Mouse (Mus musculus) forebrain, embryonic 14.5 days (tissue): ENCODE measurements around the gene Rgs3. TPM values are rescaled to one million over a fixed set of nuclear protein-coding genes. Genes with fewer than 3 reads are reported as not detected.
A peak's percentile ranks its signal among the peaks of the same experiment; 100 is the strongest.

Experiments used
- ATAC-seq: fragments of 200-750 bp; cut with Nextera tagmentation; 2 replicates; pipeline ENCODE4 v1.8.0; 2017; ENCODE audit warnings: mild to moderate bottlenecking, moderate library complexity
- DNase-seq: peaks from one replicate; pipeline ENCODE4 v3.0.0-alpha.2; 2015; ENCODE audit warnings: low spot score
- H3K27ac ChIP-seq: fragments of 300-500 bp; sonication (generic); 2 replicates; pipeline ENCODE4 v1.5.1; 2014; ENCODE audit warnings: low read depth, mild to moderate bottlenecking, control low read depth, low read length, moderate library complexity
- H3K27me3 ChIP-seq: fragments of 300-500 bp; sonication (generic); replicated peaks from 2 replicates; pipeline ENCODE4 v1.6.1; 2014; ENCODE audit warnings: low read length, control low read depth, mixed read lengths; ENCODE audit not compliant: control insufficient read depth, insufficient read depth
- H3K36me3 ChIP-seq: fragments of 300-500 bp; sonication (generic); 2 replicates; pipeline ENCODE4 v1.6.1; 2014; ENCODE audit warnings: low read length, control low read depth; ENCODE audit not compliant: control insufficient read depth, insufficient read depth
- H3K4me1 ChIP-seq: fragments of 300-500 bp; sonication (generic); 2 replicates; pipeline ENCODE4 v1.6.1; 2014; ENCODE audit warnings: antibody characterized with exemption, low read length, control low read depth; ENCODE audit not compliant: control insufficient read depth, insufficient read depth
- H3K4me2 ChIP-seq: fragments of 300-500 bp; sonication (generic); 2 replicates; pipeline ENCODE4 v1.6.1; 2014; ENCODE audit warnings: mild to moderate bottlenecking, control low read depth, low read length
- H3K4me3 ChIP-seq: fragments of 300-500 bp; sonication (generic); 2 replicates; pipeline ENCODE4 v1.5.1; 2014; ENCODE audit warnings: low read depth, low read length, control low read depth
- H3K9ac ChIP-seq: fragments of 300-500 bp; sonication (generic); 2 replicates; pipeline ENCODE4 v1.6.1; 2014; ENCODE audit warnings: mild to moderate bottlenecking, low read length, control low read depth, moderate library complexity
- H3K9me3 ChIP-seq: fragments of 300-500 bp; sonication (generic); replicated peaks from 2 replicates; pipeline ENCODE4 v1.6.1; 2016; ENCODE audit warnings: low read length, control low read depth, mixed read lengths; ENCODE audit not compliant: control insufficient read depth
- WGBS: fragments of 180-500 bp; shearing (Covaris S2); extraction: QIAGEN DNeasy Blood & Tissue Kit; methylation state at CpG from one replicate; pipeline ENCODE4 v1.1.7; 2014; 5-methylcytosine and 5-hydroxymethylcytosine counted together
- polyA plus RNA-seq: library from polyadenylated mRNA; unstranded; fragments of >200 nt; fragmentation: Nextera tagmentation; extraction: Ambion mirVana; gene quantifications from 2 replicates; pipeline ENCODE4 v1.2.1, GENCODE M21; 2014

The Rgs3 gene
- polyA plus RNA-seq, 1 experiment from 2014 or later, result 44.8 TPM

DNA sequence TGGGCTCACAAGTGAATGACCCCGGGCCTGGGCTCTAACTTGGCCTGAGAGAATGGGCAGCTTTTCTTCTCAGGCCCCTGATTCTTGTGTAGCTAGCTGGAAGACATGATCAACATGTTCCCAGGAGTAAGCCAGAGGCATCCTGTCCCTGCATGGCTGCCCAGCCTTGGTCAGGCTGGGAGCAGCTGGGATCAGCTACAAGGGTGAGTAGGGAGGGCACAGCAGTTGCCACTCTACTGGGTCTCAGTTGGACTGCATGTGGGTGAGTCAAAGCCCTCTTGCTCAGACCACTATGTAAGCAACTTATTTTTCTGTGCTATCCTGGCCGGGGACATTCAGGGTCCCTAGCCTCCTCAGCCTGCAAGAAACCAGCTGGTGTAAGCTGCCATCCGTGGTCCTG, 146.1 kb downstream of the Rgs3 start:
- peaks cover 38% of the 10 kb centered on the region for H3K36me3 ChIP-seq
- ATAC-seq (no peak), DNase-seq (no peak)
- no peaks in the 10 kb centered on the region for H3K9me3 ChIP-seq
- no peak overlapping the region for H3K4me3 ChIP-seq
- H3K4me1 ChIP-seq, result no peaks in the 10 kb centered on the region
- 55% methylated on average over 3 of the region's 3 CpGs for WGBS
- no peaks in the 10 kb centered on the region for H3K27me3 ChIP-seq
- no peak overlapping the region for H3K4me2 ChIP-seq
- no peak overlapping the region for H3K27ac ChIP-seq
- 0 out of 2 replicates have a peak overlapping the region, but pooled peaks have one; percentile 13 for H3K9ac ChIP-seq

DNA sequence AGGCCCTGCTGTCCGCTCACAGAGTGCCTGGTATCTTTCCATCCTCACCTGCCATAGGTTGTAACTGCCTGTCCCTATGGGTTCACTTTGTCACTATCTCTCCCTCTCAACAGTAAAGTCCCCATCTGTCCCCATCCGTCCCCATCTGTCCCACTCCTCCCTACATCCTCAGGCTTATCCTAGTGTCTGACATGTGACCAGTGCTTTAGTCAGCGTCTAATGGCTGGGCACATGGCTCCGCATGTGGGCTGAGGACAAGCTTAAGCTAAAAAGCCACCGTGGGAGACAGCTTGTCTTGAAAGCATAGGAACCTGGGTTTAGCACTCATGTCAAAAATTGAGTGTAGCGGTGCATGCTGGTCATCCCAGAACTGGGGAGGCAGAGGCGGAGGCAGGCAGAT, 148.4 kb downstream of the Rgs3 start:
- Histone ChIP-seq H3K27ac (no peak overlapping the region), H3K4me2 (no peak overlapping the region), H3K4me1 (no peaks in the 10 kb centered on the region), H3K27me3 (no peaks in the 10 kb centered on the region), H3K36me3 (peaks cover 24% of the 10 kb centered on the region), H3K9ac (no peak overlapping the region), H3K4me3 (no peak overlapping the region), H3K9me3 (no peaks in the 10 kb centered on the region)
- ATAC-seq (no peak), DNase-seq (no peak)
- 81% methylated on average over 7 of the region's 7 CpGs for WGBS

DNA sequence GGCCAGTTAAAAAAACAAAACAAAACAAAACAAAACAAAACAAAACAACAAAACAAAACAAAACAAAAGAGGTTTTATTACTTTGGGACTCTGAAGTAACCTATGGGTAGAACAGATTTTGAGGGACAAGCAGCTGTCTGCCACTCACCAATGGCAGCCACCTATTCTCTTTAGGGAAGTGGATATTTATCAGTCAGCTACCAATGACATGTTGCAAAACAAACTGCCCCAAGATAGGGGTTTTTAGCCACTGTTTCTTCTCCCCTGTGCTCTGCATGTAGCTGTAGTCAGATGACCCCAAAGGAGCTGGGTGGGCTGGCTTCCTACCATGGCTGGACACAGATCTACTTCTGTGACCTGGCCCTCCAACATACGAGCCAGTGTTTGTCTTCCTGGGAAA, 149.3 kb downstream of the Rgs3 start:
- ATAC-seq, result no peak
- Histone ChIP-seq H3K9me3 (no peaks in the 10 kb centered on the region), H3K4me3 (no peak overlapping the region), H3K36me3 (peaks cover 15% of the 10 kb centered on the region), H3K9ac (no peak overlapping the region), H3K4me1 (no peaks in the 10 kb centered on the region), H3K27ac (no peak overlapping the region), H3K4me2 (no peak overlapping the region), H3K27me3 (no peaks in the 10 kb centered on the region)
- DNase-seq, result no peak
- WGBS, result 83% methylated on average over 1 of the region's 1 CpGs

DNA sequence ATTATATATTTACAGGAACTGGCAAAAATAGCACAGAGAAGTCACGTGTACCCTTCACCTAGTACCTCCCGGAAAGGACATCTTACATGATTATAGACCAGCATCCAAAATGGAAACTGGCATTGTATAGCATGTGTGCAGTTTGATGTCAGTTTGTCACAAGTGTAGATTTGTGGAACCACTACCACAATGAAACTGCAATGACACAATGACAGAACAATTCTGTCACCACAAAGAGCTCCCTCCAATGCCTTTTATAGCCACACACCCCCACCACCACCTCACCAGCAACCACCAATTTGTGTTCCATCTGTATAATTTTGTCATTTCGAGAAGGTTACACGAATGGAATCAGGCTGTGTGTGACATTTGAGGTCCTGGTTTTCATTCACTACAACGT, 149.8 kb downstream of the Rgs3 start:
- no peak overlapping the region for H3K27ac ChIP-seq
- H3K36me3 ChIP-seq, result peaks cover 10% of the 10 kb centered on the region; the same call in 1 of the 2 replicates
- no peak overlapping the region for H3K4me2 ChIP-seq
- no peaks in the 10 kb centered on the region for H3K9me3 ChIP-seq
- H3K4me3 ChIP-seq, result no peak overlapping the region
- no peaks in the 10 kb centered on the region for H3K27me3 ChIP-seq
- 74% methylated on average over 5 of the region's 5 CpGs for WGBS
- H3K4me1 ChIP-seq, result no peaks in the 10 kb centered on the region
- ATAC-seq (no peak), DNase-seq (no peak)
- H3K9ac ChIP-seq, result no peak overlapping the region

DNA sequence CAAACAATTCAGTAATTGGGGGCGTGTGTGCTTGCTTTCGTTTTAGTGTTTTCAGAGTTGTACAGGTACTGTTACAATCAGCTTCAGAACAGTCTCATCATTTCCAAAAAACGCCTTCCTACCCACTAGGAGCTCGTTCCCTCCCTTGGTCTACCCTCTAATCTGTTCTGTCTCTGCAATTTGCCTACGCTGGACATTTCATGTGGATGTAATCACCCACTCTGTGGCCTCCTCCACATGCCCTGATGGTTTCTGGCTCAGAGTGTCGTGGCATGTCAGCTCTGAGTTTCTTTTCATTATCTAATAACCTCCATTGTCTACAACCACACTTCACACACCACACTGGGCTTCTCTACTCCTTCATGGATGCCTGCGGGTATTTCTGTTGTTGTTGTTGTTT, 151.5 kb downstream of the Rgs3 start:
- no peak overlapping the region for H3K4me2 ChIP-seq
- no peak for ATAC-seq
- H3K27me3 ChIP-seq, result no peaks in the 10 kb centered on the region
- 76% methylated on average over 7 of the region's 7 CpGs for WGBS
- DNase-seq, result no peak
- H3K4me3 ChIP-seq, result no peak overlapping the region
- H3K9me3 ChIP-seq, result no peaks in the 10 kb centered on the region
- no peaks in the 10 kb centered on the region for H3K4me1 ChIP-seq
- H3K27ac ChIP-seq, result no peak overlapping the region
- H3K36me3 ChIP-seq, result no peaks in the 10 kb centered on the region
- no peak overlapping the region for H3K9ac ChIP-seq

DNA sequence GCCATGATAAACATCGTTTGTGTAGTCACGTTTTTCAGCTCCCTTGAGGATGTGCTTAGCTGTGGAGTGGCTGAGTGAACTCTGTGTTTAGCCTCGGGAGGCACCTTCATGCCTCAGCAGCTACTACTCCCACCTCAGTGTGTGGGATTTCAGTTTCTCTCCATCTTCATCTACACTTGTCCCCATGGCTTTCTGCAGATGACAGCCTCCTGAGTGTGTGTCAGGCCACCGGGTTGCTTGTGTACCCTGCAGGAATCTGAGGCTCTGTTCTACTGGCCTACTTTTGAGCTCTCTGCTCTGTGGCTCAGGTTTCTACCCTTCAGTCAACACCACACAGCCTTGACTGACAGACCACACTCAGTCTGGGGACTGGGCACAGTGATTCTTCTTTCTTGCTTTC, 151.9 kb downstream of the Rgs3 start:
- WGBS, result 85% methylated on average over 4 of the region's 4 CpGs
- H3K4me1 ChIP-seq, result no peaks in the 10 kb centered on the region
- ATAC-seq, result no peak

DNA sequence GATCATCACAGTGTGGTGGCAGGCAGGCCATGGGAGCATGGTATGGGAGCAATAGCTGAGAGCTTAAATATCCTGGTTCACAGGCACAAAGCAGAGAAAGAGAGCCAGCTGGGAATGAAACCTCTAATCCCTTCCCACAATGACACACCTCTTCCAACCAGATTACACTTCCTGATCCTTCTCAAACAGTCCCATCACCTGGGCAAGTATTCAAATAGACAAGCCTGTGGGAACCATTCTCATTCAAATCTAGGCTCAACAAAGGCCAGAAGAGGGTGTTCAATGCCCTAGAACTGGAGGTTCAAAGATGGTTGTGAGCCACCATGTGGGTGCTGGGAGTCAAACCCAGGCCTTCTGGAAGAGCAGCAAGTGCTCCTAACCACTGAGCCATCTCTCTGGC, 161.2 kb downstream of the Rgs3 start:
- Histone ChIP-seq H3K27me3 (no peaks in the 10 kb centered on the region), H3K9me3 (no peaks in the 10 kb centered on the region), H3K36me3 (no peaks in the 10 kb centered on the region), H3K27ac (no peak overlapping the region), H3K9ac (no peak overlapping the region), H3K4me1 (no peaks in the 10 kb centered on the region), H3K4me3 (no peak overlapping the region), H3K4me2 (no peak overlapping the region)
- no peak for ATAC-seq
- DNase-seq, result no peak

More for the DNA sequence above, 151.9 kb downstream of the Rgs3 start:
- H3K36me3 ChIP-seq, result no peaks in the 10 kb centered on the region
- DNase-seq, result no peak
- no peak overlapping the region for H3K4me2 ChIP-seq
- no peak overlapping the region for H3K9ac ChIP-seq
- no peaks in the 10 kb centered on the region for H3K27me3 ChIP-seq
- H3K27ac ChIP-seq, result no peak overlapping the region
- no peaks in the 10 kb centered on the region for H3K9me3 ChIP-seq
- no peak overlapping the region for H3K4me3 ChIP-seq

DNA sequence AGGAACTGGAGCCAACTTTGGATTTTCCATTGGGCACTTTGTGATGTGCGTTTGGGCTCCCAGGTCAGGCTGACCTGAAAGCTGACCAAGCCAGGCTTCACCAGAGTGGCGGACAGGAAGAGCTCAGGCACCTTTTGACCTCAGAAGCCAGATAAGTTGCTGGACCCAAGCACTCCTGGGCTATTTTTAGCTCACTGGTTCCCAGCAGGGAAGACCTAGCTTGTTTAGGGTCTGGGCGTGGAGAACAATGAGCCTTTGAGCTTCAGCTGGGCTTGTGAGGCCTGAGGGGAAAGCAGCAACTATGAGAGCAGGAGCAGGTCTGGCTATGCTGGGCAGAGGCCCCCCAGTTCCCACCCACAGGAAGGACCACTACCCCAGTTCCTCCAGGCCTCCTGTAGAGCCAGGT, 162.4 kb downstream of the Rgs3 start:
- Histone ChIP-seq H3K4me1 (no peaks in the 10 kb centered on the region), H3K27me3 (no peaks in the 10 kb centered on the region), H3K4me2 (no peak overlapping the region), H3K27ac (no peak overlapping the region), H3K36me3 (no peaks in the 10 kb centered on the region), H3K4me3 (no peak overlapping the region), H3K9ac (no peak overlapping the region), H3K9me3 (no peaks in the 10 kb centered on the region)
- ATAC-seq (no peak), DNase-seq (no peak)
- 41% methylated on average over 3 of the region's 3 CpGs for WGBS

DNA sequence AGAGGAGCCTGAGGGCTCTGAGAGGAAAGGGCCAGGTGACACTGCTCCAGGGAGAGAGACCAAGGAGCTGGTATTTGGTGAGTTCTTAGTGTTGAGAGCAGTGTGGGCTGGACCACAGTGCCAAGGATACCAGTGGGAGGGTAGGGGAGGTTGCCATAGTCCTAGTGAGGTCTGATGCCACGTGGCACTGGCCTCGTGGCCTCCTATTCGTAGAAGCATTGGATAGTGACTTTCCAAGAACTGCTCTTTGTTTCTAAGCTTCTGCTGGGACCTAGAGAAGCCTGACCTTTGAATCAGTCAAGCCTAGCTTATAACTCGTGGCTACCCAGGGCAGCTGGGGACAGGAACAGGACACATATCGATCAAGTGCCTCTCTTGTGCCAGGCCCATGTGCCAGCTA, 164.1 kb downstream of the Rgs3 start:
- ATAC-seq (no peak), DNase-seq (no peak)
- 89% methylated on average over 5 of the region's 5 CpGs for WGBS
- Histone ChIP-seq H3K27me3 (no peaks in the 10 kb centered on the region), H3K4me1 (no peaks in the 10 kb centered on the region), H3K36me3 (no peaks in the 10 kb centered on the region), H3K9me3 (no peaks in the 10 kb centered on the region), H3K4me2 (no peak overlapping the region), H3K27ac (no peak overlapping the region), H3K9ac (no peak overlapping the region), H3K4me3 (no peak overlapping the region)
